Mouse (Mus musculus): Measurements from ENCODE around the gene Lima1.
"Not testable (repeated sequence)": the region's sequence is repeated elsewhere in the genome, so short reads cannot be mapped to it uniquely, and the experiment has no call there.

The Lima1 gene

DNA sequence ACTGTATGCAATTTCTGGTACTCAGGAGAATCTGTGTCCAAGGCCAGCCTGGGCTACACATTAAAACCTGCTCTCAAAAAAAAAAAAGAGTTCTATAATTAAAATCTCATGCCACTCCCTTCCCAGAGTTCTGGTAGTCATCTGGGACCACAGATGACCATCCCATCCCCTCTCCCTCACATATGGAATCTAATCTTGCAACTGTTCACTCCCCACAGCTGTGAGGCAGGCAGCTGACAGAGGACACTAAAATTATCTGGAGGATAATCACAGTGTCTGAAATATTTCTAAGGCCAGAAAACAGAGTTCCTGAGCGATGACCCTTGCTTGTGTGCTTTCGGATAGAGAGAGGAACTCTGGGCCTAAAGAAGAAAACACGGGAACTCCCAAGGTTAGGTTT, 40.6 kb downstream of the Lima1 start:
- DNase-seq = no peak

DNA sequence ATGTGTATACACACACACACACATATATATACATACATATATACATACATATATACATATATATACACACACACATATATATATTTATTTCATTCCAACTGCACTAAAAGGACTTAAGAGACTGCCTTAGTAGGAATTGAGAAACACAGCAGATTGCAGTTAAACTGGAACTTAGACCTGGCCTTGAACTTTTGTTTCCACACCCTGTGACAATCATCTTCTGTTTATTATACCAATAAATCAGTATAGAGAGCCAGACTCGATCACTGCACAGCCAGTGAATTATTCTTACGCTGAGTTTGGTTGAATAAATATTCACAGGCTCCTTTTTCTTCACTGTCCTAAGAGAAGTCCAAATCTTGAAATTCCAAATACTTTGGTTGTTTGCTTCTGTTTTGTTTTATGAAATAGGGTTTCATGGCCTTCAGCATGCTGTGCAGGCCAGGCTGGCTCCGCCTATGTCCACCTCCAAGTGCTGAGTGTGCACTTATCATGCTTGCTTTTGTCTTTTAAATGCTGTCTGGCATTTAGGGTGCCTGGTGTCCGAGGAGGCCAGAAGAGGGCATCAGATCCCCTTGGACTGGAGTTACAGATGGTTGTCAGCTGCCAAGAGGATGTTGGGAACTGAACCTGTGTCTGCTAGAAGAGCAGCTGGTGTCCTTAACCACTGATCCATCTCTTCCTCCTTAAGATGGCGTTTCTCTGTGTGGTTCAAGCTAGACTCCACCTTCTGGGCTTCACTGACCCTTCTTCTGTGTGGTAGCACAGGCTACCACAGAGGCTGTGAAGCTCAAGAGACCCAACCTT, 41.4 kb downstream of the Lima1 start:
- DNase-seq = no peak

DNA sequence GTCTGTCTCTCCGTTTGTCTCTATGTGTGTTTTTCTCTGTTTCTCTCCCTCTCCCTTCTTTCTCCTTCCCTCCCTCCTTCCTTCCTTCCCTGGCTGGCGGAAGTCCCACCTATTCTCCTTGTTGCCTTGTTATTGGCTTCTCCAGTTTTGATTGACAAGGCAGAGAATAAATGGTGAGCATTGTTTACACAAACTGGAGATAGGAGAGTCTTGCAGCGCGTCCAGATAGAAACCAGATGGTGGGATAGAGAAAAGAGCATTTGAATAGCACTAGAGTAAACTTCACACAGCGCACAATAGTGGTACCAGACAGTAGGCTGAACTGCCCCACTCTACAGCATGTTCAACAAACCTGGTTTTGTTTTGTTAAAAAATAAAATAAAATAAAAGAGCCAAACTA, 43.7 kb downstream of the Lima1 start:
- no peak for DNase-seq

DNA sequence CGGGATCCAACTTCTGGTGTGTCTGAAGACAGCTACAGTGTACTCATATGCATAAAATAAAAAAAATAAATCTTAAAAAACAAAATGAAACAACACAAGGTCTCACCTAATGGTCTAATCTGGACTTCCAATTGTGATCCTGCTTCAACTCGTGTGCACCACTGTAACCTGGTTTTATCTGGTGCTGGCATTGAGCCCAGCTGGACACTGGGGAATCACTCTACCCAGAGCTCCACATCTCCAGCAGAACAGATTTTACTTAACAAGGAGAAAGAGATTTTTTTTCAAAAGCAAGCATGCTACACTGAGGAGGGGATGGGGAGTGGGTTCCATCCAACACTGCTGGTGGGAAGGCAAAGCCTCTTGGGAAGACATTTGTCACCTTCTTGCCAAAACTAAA, 47.2 kb downstream of the Lima1 start:
- no peak for DNase-seq

DNA sequence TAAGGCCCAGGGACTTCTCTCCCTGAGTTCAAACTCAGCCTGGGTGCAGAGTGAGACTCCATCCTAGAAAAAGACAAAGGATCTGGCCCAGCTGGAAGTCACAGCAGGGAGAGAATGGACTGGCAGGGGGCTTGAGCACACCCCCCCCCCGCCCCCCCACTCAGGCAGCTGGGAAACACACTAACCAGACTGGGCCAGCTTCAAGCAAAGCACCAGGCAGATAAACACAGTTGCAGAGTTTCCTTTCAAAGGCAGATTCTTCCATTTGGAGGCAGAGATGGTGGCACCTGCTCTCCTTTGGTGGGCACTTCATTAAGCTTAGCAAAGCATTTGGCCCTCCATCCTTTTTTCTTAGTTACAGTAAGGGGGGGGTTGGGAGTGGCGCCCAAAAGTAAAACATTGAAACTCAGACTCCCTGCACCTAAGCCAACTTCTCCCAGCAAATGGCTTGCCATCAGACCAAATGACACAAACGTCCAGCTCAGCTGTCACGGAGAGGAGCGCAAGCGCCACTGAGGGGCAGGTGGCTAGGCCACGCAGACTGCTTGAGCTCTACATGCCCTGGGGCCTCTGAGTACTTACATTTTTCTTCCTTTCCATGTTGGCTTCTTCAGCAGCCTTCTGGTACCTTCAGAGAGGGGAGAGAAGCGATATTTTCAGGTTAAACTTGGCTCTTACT, 48.9 kb downstream of the Lima1 start:
- no peak for DNase-seq

DNA sequence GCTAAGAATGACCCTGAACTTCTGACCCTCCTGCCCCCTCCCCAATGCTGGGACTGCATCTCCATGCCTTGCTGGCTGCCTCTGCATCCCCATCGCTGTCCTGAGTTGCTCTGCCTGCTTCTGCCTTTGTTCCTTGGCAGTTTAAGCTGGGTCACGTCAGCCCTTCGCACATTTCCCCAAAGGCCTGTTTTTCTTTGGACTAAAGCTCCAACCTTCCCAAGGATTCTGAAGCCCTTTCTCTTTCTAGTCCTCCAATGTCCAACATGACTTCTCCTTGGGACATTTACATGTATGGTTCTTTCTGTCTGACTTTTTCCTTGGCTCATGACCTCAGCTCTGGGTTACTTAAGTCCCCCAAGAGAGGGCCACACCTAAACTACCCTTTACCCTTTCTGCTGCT, 50.0 kb downstream of the Lima1 start:
- DNase-seq = no peak

DNA sequence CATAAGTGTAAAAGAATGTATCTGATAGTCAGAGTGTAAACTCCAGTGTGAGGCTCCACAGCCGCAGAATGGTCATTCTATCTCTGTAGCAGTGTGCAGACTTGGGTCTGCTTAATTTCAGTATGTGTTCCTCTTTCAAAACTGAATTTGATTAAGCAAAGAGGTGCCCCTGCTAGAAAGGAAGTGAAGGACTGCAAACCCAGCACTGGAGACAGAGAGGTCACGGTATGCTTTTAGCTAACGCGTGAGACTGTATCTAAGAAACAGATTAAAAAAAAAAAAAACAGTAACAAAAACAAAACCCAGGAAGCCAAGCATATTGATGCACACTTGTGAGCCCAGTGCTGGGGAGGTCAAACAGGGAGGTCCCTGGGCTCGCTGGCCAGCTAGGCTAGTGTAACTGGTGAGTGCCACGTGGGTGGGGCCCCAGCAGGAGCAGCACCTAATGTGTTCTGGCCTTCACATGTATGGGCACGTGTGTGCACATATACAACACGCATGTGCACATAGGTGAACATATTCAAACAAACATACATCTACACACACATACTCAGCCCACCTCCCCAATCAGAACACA, 51.8 kb downstream of the Lima1 start:
- DNase-seq = no peak

DNA sequence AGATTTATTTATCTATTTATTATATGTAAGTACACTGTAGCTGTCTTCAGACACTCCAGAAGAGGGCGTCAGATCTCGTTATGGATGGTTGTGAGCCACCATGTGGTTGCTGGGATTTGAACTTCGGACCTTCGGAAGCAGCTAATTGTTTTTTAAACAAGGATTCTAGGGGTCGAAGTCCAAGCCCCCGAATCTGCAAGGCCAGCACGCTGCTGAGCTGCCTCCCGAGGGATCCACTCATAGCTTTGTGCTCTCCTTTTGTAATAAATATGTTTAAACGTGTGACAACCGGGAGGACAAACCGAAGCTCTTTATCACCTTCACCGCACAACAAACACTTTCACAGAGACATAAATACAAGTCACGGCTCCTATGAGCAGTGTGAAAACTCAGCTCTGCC, 52.8 kb downstream of the Lima1 start:
- not testable (repeated sequence) for DNase-seq

DNA sequence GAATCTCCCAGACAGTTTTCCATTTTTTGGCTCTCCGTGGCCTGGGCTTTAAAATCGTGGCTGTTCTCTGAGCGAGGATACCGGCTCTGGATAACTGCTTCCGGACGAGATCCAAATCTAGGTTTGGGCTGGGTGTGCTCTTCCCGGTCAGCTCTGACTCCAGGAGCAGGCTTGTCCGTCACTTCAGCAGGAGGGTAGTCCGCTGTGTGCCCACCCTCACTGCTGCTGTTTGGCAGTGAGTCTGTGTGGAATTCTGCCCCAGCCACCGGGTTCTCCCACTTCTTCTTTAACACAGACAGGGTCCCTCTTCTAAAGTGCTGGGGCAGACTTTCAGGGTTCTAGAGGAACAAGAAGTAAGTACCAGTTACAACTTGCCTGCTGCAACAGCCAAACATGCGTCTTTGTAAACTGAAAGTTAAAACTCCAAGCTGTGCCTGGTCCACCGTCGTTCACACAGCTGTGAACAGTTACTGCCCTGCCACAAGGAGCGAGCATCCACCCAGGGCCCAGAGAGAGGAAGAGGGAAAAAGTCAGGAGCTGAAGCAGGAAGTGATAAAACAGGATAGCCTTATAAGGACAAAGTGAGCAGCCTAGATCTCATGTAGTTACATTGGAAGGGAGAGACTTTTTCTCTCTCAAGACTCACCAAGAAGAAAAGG, 55.5 kb downstream of the Lima1 start:
- DNase-seq = peak; percentile 62

DNA sequence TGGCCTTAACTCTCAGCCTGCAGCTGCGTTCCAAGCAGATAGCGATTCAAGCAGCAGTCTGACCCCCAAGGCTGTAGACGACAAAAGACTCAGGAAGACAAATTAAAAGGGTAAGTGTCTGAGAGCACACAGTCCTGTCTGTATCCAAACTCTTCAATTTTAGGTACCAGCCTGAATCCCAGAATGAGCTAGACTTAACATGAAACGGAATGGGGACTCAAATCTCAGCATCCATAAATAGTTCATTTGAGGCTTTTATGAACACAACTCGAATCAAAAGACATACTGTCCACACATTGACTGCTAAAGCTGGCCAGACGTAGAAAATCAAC, 56.2 kb downstream of the Lima1 start:
- no peak for DNase-seq

DNA sequence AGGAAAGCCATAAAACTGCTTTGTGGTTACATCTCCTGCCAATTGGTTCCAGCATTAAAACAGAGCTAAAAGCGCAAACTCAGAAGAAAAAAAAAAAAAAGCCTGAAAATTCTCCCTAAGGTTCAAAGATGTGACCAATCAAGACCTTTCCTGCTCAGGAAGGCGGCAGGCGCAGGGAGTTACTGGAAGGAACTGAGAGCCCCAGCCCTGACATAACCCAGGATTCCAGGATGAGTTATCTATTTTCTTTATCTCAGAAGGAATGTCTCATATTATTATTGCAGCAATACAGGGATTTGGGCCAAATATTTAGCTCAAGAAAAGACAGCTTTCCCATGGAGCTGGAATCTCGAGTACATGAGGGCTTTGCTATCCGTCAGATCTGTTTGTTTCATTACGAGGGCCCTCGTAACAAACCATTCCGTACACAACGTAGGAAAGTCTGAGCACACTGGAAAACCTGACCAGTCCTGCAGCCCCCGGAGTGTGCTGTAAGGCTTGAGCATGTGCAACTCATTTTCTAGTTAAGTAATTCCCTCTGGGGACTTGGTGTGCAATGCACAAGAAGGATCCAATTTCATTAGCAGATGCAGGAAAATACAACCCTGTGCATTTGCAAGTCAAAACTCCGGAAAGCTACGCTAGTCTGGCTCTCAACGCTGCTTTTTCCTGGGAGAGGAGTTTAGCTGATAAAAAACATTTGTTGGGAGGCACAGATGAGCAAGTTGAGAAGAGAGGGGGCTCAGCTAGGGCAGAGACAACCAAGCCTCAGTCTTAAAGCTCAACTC, 56.7 kb downstream of the Lima1 start:
- DNase-seq = peak; percentile 73

DNA sequence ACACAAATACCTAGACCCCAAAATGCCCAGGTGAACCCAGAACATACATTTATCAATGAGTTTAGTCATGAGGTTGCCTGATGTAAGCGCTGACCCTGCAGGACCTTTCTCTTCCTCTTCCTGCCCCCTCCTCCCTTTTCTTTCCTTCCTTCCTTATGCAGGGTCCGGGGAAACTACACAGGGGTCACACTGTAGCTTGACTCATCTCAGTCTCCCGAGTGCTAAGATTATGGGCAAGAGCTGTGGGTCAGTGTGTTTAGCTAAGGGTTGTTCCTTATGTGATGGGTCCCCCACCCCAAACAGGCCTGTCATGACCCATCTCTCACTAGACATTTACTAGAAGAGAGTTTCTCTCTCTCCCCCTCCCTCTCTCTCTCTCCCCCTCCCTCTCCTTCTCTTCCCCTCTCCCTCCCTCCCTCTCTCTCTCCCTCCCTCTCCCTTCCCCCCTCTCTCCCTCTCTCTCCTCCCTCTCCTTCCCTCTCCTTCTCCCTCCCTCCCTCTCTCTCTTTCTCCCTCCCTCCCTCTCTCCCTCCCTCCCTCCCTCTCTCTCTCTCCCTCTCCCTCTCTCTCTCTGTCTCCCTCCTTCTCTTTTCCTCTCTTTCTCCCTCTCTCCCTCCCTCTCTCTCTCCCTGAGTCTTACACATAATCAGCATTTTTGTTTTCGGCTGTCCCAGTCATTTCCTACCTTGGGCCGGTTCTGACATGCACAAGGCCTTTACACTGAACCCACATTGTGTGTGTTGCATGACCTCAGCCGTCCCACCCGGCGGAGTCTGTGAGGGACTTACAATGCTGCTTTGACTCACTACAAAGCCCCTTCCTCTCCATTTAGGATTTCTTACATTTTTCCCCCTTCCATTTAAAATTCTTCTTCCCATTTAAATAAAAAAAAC, 57.7 kb downstream of the Lima1 start:
- DNase-seq = no peak

DNA sequence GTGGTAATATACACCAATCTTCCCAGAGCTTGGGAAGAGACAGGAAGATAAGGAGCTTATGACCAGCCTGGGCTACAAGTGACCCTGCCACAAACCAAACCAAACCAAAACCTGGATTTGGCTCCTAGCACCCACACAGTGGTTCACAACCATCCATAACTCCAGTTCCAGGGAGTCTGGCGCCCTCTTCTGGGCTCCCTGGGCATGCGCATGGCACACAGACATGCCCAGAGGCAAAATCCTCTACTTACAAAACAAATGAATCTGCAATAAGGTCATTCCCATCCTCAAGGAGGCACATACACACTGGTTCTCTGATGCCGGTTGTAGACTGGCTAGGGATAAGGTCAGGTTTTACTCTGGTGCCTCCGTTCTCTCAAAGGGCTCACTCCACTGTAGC, 59.3 kb downstream of the Lima1 start:
- no peak for DNase-seq

DNA sequence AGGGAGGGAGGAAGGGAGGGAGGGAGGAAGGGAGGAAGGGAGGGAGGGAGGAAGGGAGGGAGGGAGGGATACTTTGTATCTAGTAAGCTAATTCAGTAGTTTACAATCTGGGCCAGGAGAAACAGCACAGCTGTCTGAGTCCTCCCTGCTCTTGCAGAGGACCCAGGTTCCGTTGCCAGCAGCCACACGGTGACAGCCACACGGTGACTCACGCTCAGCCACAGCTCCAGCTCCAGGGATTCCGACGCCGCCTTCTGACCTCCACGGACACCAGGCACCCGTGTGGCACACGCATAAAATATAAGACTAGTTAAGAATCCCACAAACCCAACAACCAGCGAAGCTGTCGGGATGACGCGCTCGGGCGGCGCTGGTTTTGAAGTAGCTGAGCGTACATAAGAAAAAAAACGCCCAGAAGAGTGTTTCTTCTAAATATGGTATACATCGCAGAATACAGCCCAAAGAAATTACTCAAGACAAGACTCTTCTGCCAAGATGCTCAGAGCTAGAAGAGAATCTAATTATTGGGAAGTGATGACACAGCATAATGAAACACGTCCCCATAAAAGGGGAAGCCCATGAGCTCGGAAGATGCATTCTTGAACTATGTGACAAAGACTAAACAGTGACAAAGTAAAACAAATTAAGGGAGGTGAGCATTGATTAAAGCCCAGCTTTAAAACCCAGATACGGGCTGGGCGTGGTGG, 60.5 kb downstream of the Lima1 start:
- no peak for DNase-seq

DNA sequence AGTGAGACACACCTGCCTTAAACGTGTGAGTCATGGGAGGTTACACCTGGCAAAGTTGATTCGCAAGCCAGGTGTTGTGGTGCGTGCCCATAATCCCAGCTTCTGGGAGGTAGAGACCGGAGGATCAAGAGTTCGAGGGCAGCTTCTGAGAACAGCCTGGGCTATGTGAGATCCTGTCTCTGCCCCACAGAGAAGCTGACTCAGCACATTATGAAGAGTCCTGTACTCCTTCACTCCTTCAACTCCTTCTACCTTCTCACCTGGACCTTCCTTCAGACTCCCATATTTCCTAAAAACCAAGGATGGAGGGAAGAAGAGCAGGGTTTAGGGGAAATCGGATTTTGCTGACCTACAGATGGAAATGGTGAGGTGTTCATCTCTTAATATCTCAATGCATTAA, 61.6 kb downstream of the Lima1 start:
- no peak for DNase-seq

DNA sequence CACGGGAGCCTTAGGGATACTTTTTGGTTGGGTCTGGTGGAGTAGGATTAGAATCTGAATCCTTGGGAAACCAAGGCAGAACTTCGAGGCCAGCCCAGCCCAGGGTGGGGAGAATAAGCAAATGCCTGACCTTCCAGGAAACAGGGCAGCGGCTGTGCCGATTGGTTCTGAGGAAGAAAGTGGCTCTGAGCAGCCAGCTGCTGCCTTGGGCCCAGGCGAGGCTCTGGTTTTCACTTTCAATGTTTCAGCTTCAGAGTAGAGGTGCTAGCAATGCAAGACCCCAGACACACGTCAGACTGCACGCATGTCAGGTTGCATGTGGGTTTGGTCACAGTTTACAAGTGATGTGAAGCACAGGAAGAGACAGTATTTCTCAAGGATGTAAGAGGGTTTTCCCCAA, 63.2 kb downstream of the Lima1 start:
- no peak for DNase-seq

DNA sequence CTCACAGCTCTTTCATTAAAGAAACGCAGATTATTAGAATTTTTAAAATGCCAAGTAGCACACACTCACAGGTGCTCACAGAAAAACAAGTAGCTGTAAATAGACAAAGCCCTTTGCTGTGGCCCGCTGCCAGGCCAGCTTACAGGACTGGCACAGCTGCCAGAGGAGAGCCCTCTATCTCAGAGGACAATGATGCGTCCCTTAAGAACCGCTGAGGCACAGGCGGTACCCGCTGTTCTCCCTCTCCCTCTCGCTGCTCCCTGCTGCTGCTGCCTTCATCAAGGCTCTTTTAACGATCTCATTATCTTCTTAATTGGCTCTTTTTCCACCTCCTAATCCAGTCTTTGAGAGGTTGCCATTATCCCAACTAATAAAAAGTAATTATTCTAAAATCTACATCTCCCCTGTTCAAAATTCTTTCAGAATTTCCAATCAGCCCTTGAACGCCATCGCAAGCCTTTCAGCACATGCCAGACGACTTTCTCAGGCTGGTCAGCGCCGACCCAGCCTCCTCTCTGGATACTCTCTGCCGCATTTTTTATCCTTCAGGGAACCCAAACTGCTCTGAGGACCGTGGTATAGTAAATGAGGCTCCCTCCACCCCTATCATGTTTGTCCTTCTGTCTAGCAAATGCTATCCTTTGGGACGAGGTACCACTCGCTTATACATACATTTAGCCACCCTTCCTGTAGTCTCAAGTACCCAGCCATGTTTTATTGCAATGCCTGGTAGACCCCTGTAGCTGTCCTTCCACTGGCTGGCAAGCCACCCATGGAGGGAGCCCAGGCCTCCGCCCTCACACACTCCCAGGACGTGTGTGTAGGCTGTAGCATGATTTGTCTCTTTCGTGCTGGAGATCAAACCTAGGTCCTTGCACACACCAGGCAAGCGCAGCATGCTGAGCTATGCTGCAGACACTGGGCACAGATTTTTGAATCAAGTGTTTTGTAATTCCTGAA, 67.2 kb downstream of the Lima1 start:
- no peak for DNase-seq

DNA sequence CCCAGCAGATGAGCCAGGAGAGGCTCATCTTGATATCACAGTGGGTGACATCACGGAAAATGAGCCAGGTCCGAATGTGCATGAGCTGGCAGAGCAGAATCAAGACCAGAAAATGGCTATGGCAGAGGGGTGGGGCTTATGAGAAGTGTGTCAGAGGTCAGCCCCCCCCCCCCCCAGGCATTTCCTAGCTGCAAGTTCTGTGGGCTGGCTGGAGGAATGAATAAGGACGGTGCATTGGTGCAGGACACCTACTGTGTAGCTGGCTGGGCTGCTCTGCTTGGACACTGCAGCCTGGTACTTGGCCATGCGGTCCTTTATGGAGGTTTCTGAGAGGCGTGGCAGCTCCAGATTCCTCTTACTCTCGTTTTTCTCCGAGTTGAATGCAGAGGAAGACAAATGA, 69.1 kb downstream of the Lima1 start:
- no peak for DNase-seq

DNA sequence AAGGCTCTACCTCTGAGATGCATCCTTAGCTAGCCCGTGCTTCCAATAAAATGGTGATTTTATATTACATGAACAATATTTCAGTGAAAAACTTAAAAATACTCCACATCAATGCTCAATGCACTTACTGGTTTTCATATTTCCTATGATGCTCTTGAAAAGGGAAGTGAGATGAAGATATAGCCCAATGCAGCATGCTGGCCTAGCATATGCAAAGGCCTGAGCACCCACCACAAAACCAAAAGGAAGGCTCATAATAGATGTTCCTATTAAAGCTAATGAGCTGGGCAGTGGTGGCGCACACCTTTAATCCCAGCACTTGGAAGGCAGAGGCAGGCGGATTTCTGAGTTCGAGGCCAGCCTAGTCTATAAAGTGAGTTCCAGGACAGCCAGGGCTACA, 69.6 kb downstream of the Lima1 start:
- DNase-seq = no peak

DNA sequence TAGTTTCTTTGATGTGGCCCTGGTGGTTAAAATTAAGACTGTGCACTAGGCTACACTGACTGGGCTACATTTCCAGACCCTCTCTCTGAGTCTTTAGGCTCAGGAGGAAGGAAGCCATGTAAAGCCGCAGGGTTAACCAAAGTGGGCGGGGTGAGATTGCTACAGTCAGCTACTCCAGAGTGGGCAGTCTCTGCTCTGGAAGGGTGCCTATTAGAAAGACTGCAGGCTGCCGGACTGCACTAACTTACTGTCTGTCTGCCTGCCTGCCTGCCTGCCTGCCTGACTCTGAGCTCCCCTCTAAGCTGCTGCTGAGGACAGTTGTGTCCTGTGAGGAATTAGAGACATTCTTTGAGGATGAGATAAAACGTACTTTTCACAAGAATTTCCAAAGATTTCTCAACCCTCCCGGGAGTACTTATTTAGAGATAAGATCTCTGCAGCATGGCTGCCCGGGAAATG, 72.0 kb downstream of the Lima1 start:
- DNase-seq = peak; percentile 55
